Mouse (Mus musculus): ENCODE results near the gene Arhgap40.

Arhgap40 gene

DNA sequence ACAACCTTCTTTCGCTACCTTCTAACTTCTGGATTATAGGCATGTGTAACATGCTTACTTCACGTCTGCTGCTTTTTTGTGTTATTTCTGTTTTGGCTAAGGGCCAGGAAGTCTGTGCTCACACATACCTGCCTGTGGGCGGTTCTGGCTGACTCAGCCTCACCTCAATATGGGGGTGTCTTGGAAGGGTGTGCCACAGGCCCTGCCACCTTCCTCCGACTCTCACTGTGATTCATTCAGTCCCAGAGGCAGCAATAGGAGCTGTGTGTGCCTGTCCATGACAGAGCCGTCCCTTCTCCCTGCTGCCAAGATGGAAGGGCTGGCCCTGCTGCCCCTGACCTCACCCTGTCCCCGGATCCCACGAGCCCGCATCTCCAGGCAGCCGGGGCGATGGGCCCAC lies at the start of gene Arhgap40:
Gene Arhgap40, plus strand, starts transcription at position 269 of the 400 bp plus-strand sequence.
- DNase-seq, result no peak

DNA sequence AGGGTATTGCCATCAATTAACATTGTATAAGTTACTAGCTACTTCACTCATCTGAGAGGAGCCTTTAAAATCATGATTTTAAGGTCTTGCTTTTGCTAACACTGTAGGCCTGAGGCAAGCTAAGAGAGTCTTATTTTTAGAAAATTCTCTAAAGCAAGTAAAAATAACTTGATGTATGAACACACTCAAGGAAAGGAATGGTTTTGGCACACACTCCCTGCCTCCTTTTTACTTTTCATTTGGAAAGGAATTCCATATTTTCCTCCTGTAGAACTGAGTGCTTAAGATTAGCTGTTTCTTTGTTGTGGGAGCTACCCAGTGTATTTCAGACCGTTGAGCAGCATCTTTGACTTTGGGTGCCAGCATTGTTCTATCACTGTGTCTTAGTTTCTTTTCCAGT lies 38.4 kb upstream of the Arhgap40 start:
- no peak for DNase-seq

DNA sequence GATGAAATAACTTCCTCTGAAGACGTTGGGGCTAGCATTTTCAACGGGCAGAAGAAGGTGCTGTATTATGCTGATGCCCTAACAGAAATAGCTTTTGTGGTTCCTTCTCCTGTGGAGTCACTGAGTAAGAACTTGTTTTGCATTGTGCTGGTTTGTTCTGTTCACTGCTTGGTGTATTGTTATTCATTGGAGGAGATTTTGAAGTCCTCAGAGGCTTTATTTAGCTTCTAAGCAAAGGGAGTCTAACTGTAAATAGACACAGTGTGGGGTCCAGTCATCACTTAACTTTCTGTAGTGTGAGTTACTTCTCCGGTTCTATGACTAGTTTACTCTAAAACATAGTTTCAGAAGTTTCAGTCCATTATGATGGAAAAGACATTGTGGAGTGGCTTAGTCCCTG lies 35.0 kb upstream of the Arhgap40 start:
- no peak for DNase-seq

DNA sequence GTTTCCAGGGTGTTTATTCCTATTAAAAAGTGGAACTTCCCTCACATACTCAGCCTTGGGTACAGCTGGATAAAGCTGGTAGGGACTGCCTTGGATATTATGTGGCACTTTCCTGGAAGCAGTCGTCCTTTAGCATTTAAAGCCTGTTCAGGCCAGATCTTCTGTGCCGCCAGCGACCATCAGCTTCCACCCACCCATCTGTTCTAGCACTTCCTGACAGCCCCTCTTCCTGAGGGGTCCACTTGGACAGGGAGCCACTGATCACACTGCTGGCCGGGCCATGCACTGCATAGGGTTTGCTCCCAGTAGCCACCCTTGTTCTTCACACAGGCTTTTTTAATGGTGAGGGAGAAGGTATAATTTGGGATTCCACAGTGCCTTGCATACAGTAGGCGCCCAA lies 14.1 kb upstream of the Arhgap40 start:
- no peak for DNase-seq

DNA sequence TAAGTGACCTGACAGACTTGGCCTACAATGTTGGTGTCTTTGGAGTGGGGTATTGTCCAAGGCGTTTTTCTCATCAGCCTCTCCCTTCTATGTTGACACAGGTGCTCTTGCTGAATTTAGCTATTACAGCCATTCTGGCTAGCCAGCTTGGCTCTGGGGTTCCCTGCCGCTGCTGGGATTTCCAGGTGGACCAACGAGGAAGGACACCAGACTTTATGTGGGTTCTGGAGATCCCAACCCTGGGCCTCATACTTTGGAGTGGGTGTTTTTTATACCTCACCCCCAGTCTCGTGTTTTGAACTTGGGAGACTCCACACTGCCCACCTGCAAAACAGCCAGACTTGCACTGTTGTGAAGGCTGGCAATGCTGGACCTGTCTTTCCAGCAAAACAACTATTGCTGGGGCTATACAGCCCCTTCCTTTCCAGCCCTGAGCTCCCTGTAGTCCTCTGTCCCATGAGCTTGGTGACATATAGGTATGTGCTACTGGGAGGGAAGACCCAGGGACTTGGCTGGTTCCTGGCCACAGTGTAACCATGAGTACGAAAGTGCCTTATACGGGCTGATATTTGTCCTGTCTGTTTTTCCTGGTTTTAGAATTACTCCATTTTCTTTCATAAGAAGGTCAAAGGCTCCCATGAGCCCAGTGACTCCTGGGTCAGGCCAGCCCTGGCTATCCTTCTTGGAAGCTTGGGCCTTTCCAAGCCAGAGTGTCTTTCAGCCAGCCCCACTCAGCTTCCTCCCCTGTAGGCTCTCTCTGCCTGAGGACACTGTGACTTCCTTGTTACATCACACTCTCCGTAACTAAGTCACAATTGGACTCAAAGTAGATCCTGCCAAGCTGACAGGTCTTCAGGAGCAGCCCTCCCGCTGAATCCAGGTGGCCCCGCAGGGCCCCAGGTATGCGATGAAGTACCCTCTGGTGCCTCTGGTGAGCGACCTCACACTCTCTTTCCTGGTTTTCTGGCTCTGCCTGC lies 10.5 kb upstream of the Arhgap40 start, which contains the start of gene Adig:
Gene Adig, plus strand, starts transcription at position 777 of the 977 bp plus-strand sequence.
- no peak for DNase-seq

DNA sequence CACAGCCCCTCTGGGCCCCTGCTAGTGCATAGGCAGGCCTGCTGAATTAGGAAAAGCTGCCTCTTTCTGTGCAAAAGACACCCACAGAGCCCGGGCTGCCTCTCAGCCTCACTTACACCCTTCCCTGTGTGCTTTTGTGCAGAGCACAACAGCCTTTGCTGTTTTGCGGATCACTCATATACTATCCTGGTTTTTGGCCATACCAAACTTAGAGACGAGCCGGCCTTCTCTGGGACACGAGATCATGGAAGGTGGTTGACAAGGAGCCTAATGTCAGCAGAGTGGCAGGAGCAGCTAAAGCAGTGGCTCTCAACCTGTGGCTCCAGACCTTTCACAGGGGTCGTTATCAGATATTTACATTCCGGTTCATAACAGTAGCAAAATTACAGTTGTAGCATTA lies 9.4 kb upstream of the Arhgap40 start:
- no peak for DNase-seq

- DNase-seq, result no peak
These were observed 8.9 kb upstream of the Arhgap40 start for GRCm38 (mm10) chr2:158503671-158504070.

GRCm38 (mm10) chr2:158506475-158506874 lies 6.1 kb upstream of the Arhgap40 start:
- DNase-seq, result no peak

DNA sequence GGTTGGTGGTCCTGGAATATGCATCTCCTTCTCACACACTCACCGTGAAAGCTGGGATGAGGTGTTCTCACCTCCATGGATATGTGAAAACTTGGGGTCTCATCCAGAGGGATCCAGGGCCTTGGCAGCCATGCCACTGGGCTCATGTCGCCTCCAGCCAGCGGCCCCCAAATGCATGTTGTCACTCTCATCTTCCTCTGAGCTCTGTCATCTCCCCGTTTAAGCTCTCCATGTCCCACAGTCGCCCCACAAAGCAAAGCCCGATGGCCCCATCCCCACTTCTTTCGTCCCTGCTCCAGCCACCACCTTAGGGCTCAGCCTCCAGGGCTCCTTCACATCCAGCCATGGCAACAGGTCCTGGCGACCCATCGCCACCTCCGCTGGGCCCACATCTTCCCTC lies 5.5 kb upstream of the Arhgap40 start:
- no peak for DNase-seq

GRCm38 (mm10) chr2:158510665-158511064 lies 1.9 kb upstream of the Arhgap40 start:
- no peak for DNase-seq

GRCm38 (mm10) chr2:158513821-158514336 lies 1.3 kb downstream of the Arhgap40 start:
- no peak for DNase-seq

GRCm38 (mm10) chr2:158518583-158518982 lies 6.0 kb downstream of the Arhgap40 start:
- no peak for DNase-seq

DNA sequence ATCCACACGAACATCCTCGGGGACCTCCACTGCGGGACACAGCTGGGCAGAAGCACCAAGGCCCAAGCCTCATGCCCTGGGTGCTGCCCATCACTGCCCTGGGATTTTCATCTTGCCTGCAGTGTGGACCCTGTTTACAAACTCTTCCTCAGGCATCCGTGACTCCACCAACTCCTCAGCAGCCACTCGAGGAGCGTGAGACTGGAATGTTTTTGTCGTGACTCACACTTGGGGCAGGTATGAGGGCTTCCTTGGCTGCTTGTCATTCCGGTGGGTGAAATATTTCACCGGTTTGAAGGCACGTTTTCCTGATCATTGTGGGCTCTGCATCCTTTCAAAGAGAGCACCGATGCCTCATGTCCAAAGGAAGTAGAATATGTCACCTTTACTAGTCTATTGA lies 6.5 kb downstream of the Arhgap40 start:
- no peak for DNase-seq

GRCm38 (mm10) chr2:158519800-158520199 lies 7.2 kb downstream of the Arhgap40 start:
- DNase-seq, result no peak

DNA sequence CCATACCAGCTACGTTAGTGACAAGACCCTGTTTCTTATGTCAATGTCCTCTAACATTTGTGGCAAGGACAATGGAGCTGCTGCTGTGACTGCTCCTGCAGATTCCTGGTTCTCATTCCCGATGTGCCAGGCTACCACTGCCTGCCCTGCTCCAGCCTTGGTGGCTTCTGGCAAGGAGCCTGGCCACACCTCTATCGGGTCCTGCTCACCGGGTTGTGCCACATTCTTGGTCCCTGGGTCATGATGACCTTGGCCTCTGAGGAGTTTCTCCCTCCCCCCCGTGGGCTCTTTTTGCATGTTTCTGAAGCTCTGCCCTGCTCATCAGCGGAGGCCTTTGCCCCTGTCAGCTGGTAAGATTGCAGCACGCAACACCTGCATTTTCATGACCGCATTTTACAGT lies 10.5 kb downstream of the Arhgap40 start:
- DNase-seq, result no peak

GRCm38 (mm10) chr2:158524129-158524860 lies 11.7 kb downstream of the Arhgap40 start:
- no peak for DNase-seq

DNA sequence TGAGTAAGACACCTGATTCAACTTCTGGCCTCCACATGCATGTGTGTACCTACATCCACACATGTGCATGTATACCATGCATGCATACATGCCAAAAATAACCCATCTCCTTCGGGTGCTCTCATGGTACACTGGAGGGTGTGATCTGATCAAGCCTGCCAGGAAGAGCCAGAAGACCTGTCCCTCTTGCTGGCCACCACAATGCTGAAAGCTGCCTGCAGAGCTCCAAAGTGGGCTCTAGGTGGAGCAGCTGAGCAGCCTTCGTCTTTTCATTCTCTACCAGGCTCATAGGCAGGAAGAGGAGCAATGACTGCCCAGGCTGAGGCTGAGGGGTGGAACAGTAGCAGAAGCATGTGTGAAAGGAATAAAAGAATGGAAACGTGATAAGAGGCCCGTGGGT lies 21.5 kb downstream of the Arhgap40 start:
- DNase-seq, result peak; percentile 19

DNA sequence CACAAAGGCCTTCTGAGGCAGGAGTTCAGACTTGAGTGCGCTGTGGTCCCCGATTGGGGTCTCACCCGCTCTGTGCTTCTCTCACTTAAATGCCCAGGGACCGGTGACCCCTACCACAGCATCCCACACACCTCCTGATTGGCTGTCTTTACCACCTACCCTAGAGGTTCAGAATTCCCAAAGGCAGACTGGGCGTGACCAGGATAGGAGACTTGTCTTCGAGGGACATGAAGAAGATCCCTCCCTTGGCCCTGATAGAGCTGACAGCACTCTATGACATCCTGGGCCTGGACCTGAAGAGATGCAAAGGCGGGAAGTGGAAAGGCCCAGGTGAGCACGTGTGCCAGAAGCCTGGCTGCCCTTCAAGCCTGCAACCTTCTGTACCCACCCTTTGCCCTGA lies 22.0 kb downstream of the Arhgap40 start:
- DNase-seq, result no peak

- DNase-seq, result no peak
These were observed 27.1 kb downstream of the Arhgap40 start for GRCm38 (mm10) chr2:158539433-158540305.

DNA sequence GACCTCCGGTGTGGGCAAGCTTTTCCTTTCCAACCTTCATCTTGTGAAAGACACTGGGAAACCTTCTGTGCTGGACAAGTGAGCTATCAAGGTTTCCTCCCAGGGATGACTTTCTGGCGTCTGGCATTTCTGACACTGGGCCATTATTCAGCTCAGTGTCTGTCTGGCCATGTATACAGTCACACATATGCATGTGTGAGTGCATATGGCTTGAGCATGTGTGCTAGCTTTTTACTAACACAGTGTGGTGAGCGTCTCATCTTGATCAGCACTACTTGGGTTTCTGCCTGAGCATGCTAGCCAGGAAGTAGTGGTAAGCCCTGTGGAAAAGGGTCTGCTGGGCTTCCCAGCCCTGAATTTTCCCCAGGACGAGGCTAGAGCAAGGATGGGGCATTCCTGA lies 28.7 kb downstream of the Arhgap40 start:
- DNase-seq, result no peak

- no peak for DNase-seq
These were observed 32.7 kb downstream of the Arhgap40 start for GRCm38 (mm10) chr2:158545266-158545665.

- DNase-seq, result peak; percentile 60
These were observed 34.2 kb downstream of the Arhgap40 start for GRCm38 (mm10) chr2:158546751-158547150.

- peak; percentile 67 for DNase-seq
These were observed 37.5 kb downstream of the Arhgap40 start for GRCm38 (mm10) chr2:158550067-158550466.
